Comparison of ENCODE assay signal across 20 mouse cellular contexts in genomic region chr11:109059863-109060526, GRCm38 (mm10).
DNase-seq lines count a peak whose midpoint lies in the region; ATAC-seq and TF ChIP-seq lines count a peak whose summit lies in the region.
"Had no signal": no experiment of that assay in that cellular context is flagged by ENCODE, and none has a peak within 500 bp of the region (broad histone marks: within the 10 kb centered on the region; RNA-seq: fewer than 3 reads in every experiment).

No protein-coding gene starts in this region.

- WGBS in embryonic facial prominence, embryonic 10.5 days: 91% methylated on average over 12 of the region's 12 CpGs
- 50% methylated on average over 12 of the region's 12 CpGs for WGBS in lung, embryonic 14.5 days

- no peaks in the 10 kb centered on the region for H3K9me3 ChIP-seq in embryonic facial prominence, embryonic 10.5 days
- no peaks in the 10 kb centered on the region for H3K9me3 ChIP-seq in lung, embryonic 14.5 days (ENCODE audit: low read depth, low read length)
- H3K9me3 ChIP-seq: embryonic facial prominence, embryonic 12.5 days; forebrain, embryonic 12.5 days; heart, embryonic 15.5 days had no signal

- H3K27ac ChIP-seq in embryonic facial prominence, embryonic 10.5 days (replicated peaks): no peak overlapping the region
- peak overlapping the region; percentile 58 for H3K27ac ChIP-seq in lung, embryonic 14.5 days (ENCODE audit: low read depth)
- H3K27ac ChIP-seq: embryonic facial prominence, embryonic 12.5 days; forebrain, embryonic 12.5 days; heart, adult 2 months; heart, embryonic 15.5 days; hindbrain, embryonic 13.5 days; hindbrain, postnatal 0 days had no signal

- no peak for TF ChIP-seq CTCF in lung, embryonic 14.5 days (IDR thresholded peaks at IDR 0.05; ENCODE audit: low read depth)

- H3K36me3 ChIP-seq in embryonic facial prominence, embryonic 10.5 days (replicated peaks): no peaks in the 10 kb centered on the region
- H3K36me3 ChIP-seq in lung, embryonic 14.5 days (ENCODE audit: insufficient read depth): no peaks in the 10 kb centered on the region
- H3K36me3 ChIP-seq: embryonic facial prominence, embryonic 12.5 days; forebrain, embryonic 12.5 days; heart, embryonic 15.5 days; hindbrain, embryonic 13.5 days had no signal

- no peak overlapping the region for H3K9ac ChIP-seq in lung, embryonic 14.5 days
- H3K9ac ChIP-seq: embryonic facial prominence, embryonic 12.5 days; forebrain, embryonic 12.5 days; heart, embryonic 15.5 days; hindbrain, embryonic 13.5 days had no signal

- no peak overlapping the region for H3K4me3 ChIP-seq in embryonic facial prominence, embryonic 10.5 days
- H3K4me3 ChIP-seq in lung, embryonic 14.5 days (ENCODE audit: low read depth, low read length): no peak overlapping the region
- H3K4me3 ChIP-seq: embryonic facial prominence, embryonic 12.5 days; forebrain, embryonic 12.5 days; heart, adult 2 months; heart, embryonic 15.5 days; hindbrain, embryonic 13.5 days had no signal

- DNase-seq in embryonic facial prominence, embryonic 10.5 days (ENCODE audit: low spot score): peak; percentile 3
- peak; percentile 85 for DNase-seq in lung, embryonic 14.5 days
- DNase-seq in lung, postnatal 10 days: peak; percentile 87
- DNase-seq in lung, postnatal 4 days: peak; percentile 63 to 75
- no peak for DNase-seq in Muller cell, postnatal 12 days (ENCODE audit: inconsistent ontology term)
- no peak for DNase-seq in T-cell, adult 2 months (ENCODE audit: low spot score)
- DNase-seq: adrenal gland, postnatal 25 days; cerebellum, adult 2 months; cerebellum, postnatal 14 days; embryo, embryonic 11 days had no signal

- H3K4me2 ChIP-seq in lung, embryonic 14.5 days: 0 out of 2 replicates have a peak overlapping the region, but pooled peaks have one; percentile 10
- H3K4me2 ChIP-seq: embryonic facial prominence, embryonic 12.5 days; forebrain, embryonic 12.5 days; heart, embryonic 11.5 days; heart, embryonic 15.5 days; hindbrain, embryonic 13.5 days had no signal

- H3K27me3 ChIP-seq in embryonic facial prominence, embryonic 10.5 days (replicated peaks; ENCODE audit: low read depth, poor library complexity, severe bottlenecking): no peaks in the 10 kb centered on the region
- no peaks in the 10 kb centered on the region for H3K27me3 ChIP-seq in lung, embryonic 14.5 days (ENCODE audit: insufficient read depth, low read length)
- H3K27me3 ChIP-seq: embryonic facial prominence, embryonic 12.5 days; forebrain, embryonic 12.5 days; hindbrain, embryonic 13.5 days had no signal

- H3K4me1 ChIP-seq in embryonic facial prominence, embryonic 10.5 days: no peaks in the 10 kb centered on the region
- no peaks in the 10 kb centered on the region for H3K4me1 ChIP-seq in lung, embryonic 14.5 days (ENCODE audit: insufficient read depth)
- H3K4me1 ChIP-seq: embryonic facial prominence, embryonic 12.5 days; forebrain, embryonic 12.5 days; heart, embryonic 15.5 days; hindbrain, embryonic 13.5 days had no signal

- peak; percentile 82 for ATAC-seq in lung, embryonic 14.5 days (ENCODE audit: insufficient read depth)
- ATAC-seq in erythroid progenitor cell, adult 5-6 weeks (replicated peaks; ENCODE audit: low FRiP score, poor library complexity, severe bottlenecking): no peak
- ATAC-seq: forebrain, embryonic 16.5 days; hindbrain, postnatal 0 days; Patski had no signal

Comparison
In these comparisons a context has a peak if more than half of its experiments do, and no peak if none do; other contexts are left out.
1. DNase-seq: peak in embryonic facial prominence, embryonic 10.5 days (single experiment), lung, embryonic 14.5 days (single experiment), lung, postnatal 10 days (single experiment) and lung, postnatal 4 days (2 of 2); none in Muller cell, postnatal 12 days (single experiment) and T-cell, adult 2 months (single experiment).